Mouse (Mus musculus): ENCODE measurements around the gene Dip2b.

Gene Dip2b

GRCm38 (mm10) chr15:100038470-100038971, at the start of gene Dip2b:
TSS of gene Dip2b (plus strand) at chr15:100038664.
- peak; percentile 92 for DNase-seq (ENCODE audit: low spot score)

- no peak for DNase-seq (ENCODE audit: low spot score)
Observed at GRCm38 (mm10) chr15:99993100-99993499, 45.4 kb upstream of the Dip2b start.

GRCm38 (mm10) chr15:99997114-99997804, 41.2 kb upstream of the Dip2b start:
- no peak for DNase-seq (ENCODE audit: low spot score)

GRCm38 (mm10) chr15:99999390-99999789, 39.1 kb upstream of the Dip2b start:
- DNase-seq (ENCODE audit: low spot score) = no peak

GRCm38 (mm10) chr15:100004677-100005273, 33.7 kb upstream of the Dip2b start:
- DNase-seq (ENCODE audit: low spot score) = no peak

- no peak for DNase-seq (ENCODE audit: low spot score)
Observed at GRCm38 (mm10) chr15:100006180-100006579, 32.3 kb upstream of the Dip2b start.

GRCm38 (mm10) chr15:100018280-100018899, 20.1 kb upstream of the Dip2b start:
- no peak for DNase-seq (ENCODE audit: low spot score)

GRCm38 (mm10) chr15:100021175-100021574, 17.3 kb upstream of the Dip2b start:
- no peak for DNase-seq (ENCODE audit: low spot score)

GRCm38 (mm10) chr15:100022923-100023322, 15.5 kb upstream of the Dip2b start:
- peak; percentile 72 for DNase-seq (ENCODE audit: low spot score)

GRCm38 (mm10) chr15:100025076-100025834, 13.2 kb upstream of the Dip2b start:
- no peak for DNase-seq (ENCODE audit: low spot score)

GRCm38 (mm10) chr15:100028133-100028532, 10.3 kb upstream of the Dip2b start:
- DNase-seq (ENCODE audit: low spot score) = no peak

- DNase-seq (ENCODE audit: low spot score) = no peak
Observed at GRCm38 (mm10) chr15:100029497-100029896, 9.0 kb upstream of the Dip2b start.

- no peak for DNase-seq (ENCODE audit: low spot score)
Observed at GRCm38 (mm10) chr15:100029900-100030299, 8.6 kb upstream of the Dip2b start.

GRCm38 (mm10) chr15:100032546-100032945, 5.9 kb upstream of the Dip2b start:
- peak; percentile 59 for DNase-seq (ENCODE audit: low spot score)

GRCm38 (mm10) chr15:100039001-100039701, 687 bp downstream of the Dip2b start:
- peak; percentile 64 for DNase-seq (ENCODE audit: low spot score)

GRCm38 (mm10) chr15:100040541-100041266, 2.2 kb downstream of the Dip2b start:
- no peak for DNase-seq (ENCODE audit: low spot score)

- no peak for DNase-seq (ENCODE audit: low spot score)
Observed at GRCm38 (mm10) chr15:100041267-100042047, 3.0 kb downstream of the Dip2b start.

GRCm38 (mm10) chr15:100042048-100042400, 3.6 kb downstream of the Dip2b start:
- DNase-seq (ENCODE audit: low spot score) = no peak

- DNase-seq (ENCODE audit: low spot score) = no peak
Observed at GRCm38 (mm10) chr15:100045576-100045975, 7.1 kb downstream of the Dip2b start.

- no peak for DNase-seq (ENCODE audit: low spot score)
Observed at GRCm38 (mm10) chr15:100049496-100050087, 11.1 kb downstream of the Dip2b start.
